Mouse (Mus musculus) lung, postnatal 0 days (tissue): ENCODE data around the gene Dnajb2. TPM values are rescaled to one million over a fixed set of nuclear protein-coding genes. Genes with fewer than 3 reads are reported as not detected.

Experiments
- ATAC-seq: fragments of 200-750 bp; cut with Nextera tagmentation; 2 replicates; pipeline ENCODE4 v1.8.0; 2017; ENCODE audit warnings: moderate library complexity
- DNase-seq: peaks from one replicate; pipeline ENCODE4 v3.0.0-alpha.2; 2016; ENCODE audit warnings: low spot score
- H3K27ac ChIP-seq: fragments of 300-500 bp; sonication (generic); 2 replicates; pipeline ENCODE4 v1.5.1; 2014; ENCODE audit warnings: antibody characterized with exemption, mild to moderate bottlenecking, low read length, mixed read lengths
- H3K27me3 ChIP-seq: fragments of 300-500 bp; sonication (generic); replicated peaks from 2 replicates; pipeline ENCODE4 v1.6.1; 2014; ENCODE audit warnings: low read length, mixed read lengths; ENCODE audit not compliant: insufficient read depth
- H3K36me3 ChIP-seq: fragments of 300-500 bp; sonication (generic); 2 replicates; pipeline ENCODE4 v1.6.1; 2014; ENCODE audit warnings: low read length, mixed read lengths; ENCODE audit not compliant: insufficient read depth
- H3K4me1 ChIP-seq: fragments of 300-500 bp; sonication (generic); 2 replicates; pipeline ENCODE4 v1.6.1; 2014; ENCODE audit warnings: antibody characterized with exemption, low read depth, low read length, mixed read lengths; ENCODE audit not compliant: insufficient read depth
- H3K4me2 ChIP-seq: fragments of 300-500 bp; sonication (generic); replicated peaks from 2 replicates; pipeline ENCODE4 v1.6.1; 2014; ENCODE audit warnings: low read depth, mild to moderate bottlenecking, low read length, moderate library complexity, mixed read lengths
- H3K4me3 ChIP-seq: fragments of 300-500 bp; sonication (generic); 2 replicates; pipeline ENCODE4 v1.5.1; 2014; ENCODE audit warnings: low read depth, low read length
- H3K9ac ChIP-seq: fragments of 300-500 bp; sonication (generic); replicated peaks from 2 replicates; pipeline ENCODE4 v1.6.1; 2014; ENCODE audit warnings: low read depth, mild to moderate bottlenecking
- H3K9me3 ChIP-seq: fragments of 300-500 bp; sonication (generic); 2 replicates; pipeline ENCODE4 v1.6.1; 2016; ENCODE audit warnings: low read length, mixed read lengths
- CTCF ChIP-seq: IDR thresholded peaks from 2 replicates; pipeline ENCODE4 v1.5.1; 2016; ENCODE audit warnings: antibody characterized with exemption, mild to moderate bottlenecking
- EP300 ChIP-seq: IDR thresholded peaks from 2 replicates; pipeline ENCODE4 v1.6.1; 2016; ENCODE audit warnings: antibody characterized with exemption, mild to moderate bottlenecking, control low read depth
- WGBS: fragments of 180-500 bp; shearing (Covaris S2); extraction: QIAGEN DNeasy Blood & Tissue Kit; methylation state at CpG from one replicate; pipeline ENCODE4 v1.1.7; 2014; 5-methylcytosine and 5-hydroxymethylcytosine counted together
- polyA plus RNA-seq: library from polyadenylated mRNA; unstranded; fragments of >200 nt; fragmentation: Nextera tagmentation; extraction: Ambion mirVana; gene quantifications from 2 replicates; pipeline ENCODE4 v1.2.1, GENCODE M21; 2015

Gene Dnajb2
- polyA plus RNA-seq: 40.1 and 45.6 TPM in 2 replicates

- peak within 1 kb of the TSS; percentile 62 for H3K4me3 ChIP-seq
- no peaks in the 10 kb centered on the region for H3K27me3 ChIP-seq
- DNase-seq (peak; percentile 95), ATAC-seq (peak; percentile 96)
- peak within 1 kb of the TSS; percentile 66 for H3K9ac ChIP-seq
- peak within 1 kb of the TSS; percentile 96 for H3K4me2 ChIP-seq
- H3K9me3 ChIP-seq: no peaks in the 10 kb centered on the region
- H3K4me1 ChIP-seq: peaks cover 6% of the 10 kb centered on the region; the same call in 1 of the 2 replicates
- no peak for TF ChIP-seq CTCF
- TF ChIP-seq EP300: 0 out of 2 replicates have a peak, but pooled peaks have one; percentile 15
- under 1% methylated on average over 47 of the region's 64 CpGs for WGBS
- H3K27ac ChIP-seq: peak within 1 kb of the TSS; percentile 94
- no peaks in the 10 kb centered on the region for H3K36me3 ChIP-seq
These were observed at the start of gene Dnajb2 for GRCm38 (mm10) chr1:75236117-75237050. Gene Dnajb2 (plus strand): TSS chr1:75236406.

- Histone ChIP-seq H3K4me1 (peaks cover 10% of the 10 kb centered on the region; the same call in 1 of the 2 replicates), H3K4me2 (no peak overlapping the region), H3K4me3 (no peak overlapping the region), H3K27me3 (no peaks in the 10 kb centered on the region), H3K9me3 (no peaks in the 10 kb centered on the region), H3K36me3 (peaks cover 32% of the 10 kb centered on the region), H3K27ac (no peak overlapping the region), H3K9ac (no peak overlapping the region)
- DNase-seq: peak; percentile 17
- no peak for TF ChIP-seq EP300
- no peak for TF ChIP-seq CTCF
- ATAC-seq: no peak
These were observed 49.1 kb upstream of the Dnajb2 start for GRCm38 (mm10) chr1:75187126-75187525.

- H3K27ac ChIP-seq: no peak overlapping the region
- no peak overlapping the region for H3K9ac ChIP-seq
- H3K4me3 ChIP-seq: no peak overlapping the region
- peaks cover 10% of the 10 kb centered on the region; the same call in 1 of the 2 replicates for H3K4me1 ChIP-seq
- ATAC-seq: no peak
- peak; percentile 16 for DNase-seq
- TF ChIP-seq EP300 (no peak), CTCF (no peak)
- peaks cover 28% of the 10 kb centered on the region for H3K36me3 ChIP-seq
- H3K4me2 ChIP-seq: no peak overlapping the region
- no peaks in the 10 kb centered on the region for H3K27me3 ChIP-seq
- WGBS: 79% methylated on average over 2 of the region's 2 CpGs
- H3K9me3 ChIP-seq: no peaks in the 10 kb centered on the region
These were observed 48.2 kb upstream of the Dnajb2 start for GRCm38 (mm10) chr1:75187914-75188483.

DNA sequence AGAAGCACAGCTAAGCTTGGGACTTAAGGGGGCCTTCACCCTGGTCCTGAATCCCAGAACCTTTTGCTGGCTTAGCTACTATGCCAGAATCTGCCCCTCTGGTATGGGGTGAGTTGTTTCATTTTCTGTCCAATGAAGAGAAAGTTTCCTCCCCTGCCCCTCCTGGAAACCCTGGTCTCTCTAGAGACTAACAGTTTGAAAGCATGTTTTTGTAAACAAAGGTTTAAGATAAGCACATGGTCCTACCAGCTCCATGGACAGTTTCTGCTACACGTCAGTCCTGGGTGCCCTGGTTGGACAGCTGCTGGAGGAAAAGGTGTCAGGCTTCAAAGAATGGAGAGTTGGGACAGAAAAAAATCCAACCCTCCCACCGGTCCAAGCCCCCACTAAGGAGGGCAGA, 45.6 kb upstream of the Dnajb2 start:
- Histone ChIP-seq H3K4me2 (peak overlapping the region; percentile 67; the same call in 1 of the 2 replicates), H3K4me1 (peaks cover 10% of the 10 kb centered on the region; the same call in 1 of the 2 replicates), H3K4me3 (no peak overlapping the region), H3K9me3 (no peaks in the 10 kb centered on the region), H3K36me3 (peaks cover 7% of the 10 kb centered on the region), H3K9ac (peak overlapping the region; percentile 96; the same call in 1 of the 2 replicates), H3K27me3 (no peaks in the 10 kb centered on the region), H3K27ac (no peak overlapping the region; the same call in 1 of the 2 replicates)
- TF ChIP-seq EP300 (no peak), CTCF (no peak)
- DNase-seq (no peak), ATAC-seq (no peak)
- 26% methylated on average over 2 of the region's 2 CpGs for WGBS

GRCm38 (mm10) chr1:75191258-75191621, 45.0 kb upstream of the Dnajb2 start:
- Histone ChIP-seq H3K9ac (peak overlapping the region; percentile 96), H3K27ac (peak overlapping the region; percentile 94), H3K27me3 (no peaks in the 10 kb centered on the region), H3K4me2 (peak overlapping the region; percentile 67), H3K9me3 (no peaks in the 10 kb centered on the region), H3K36me3 (peaks cover 7% of the 10 kb centered on the region; the same call in 1 of the 2 replicates), H3K4me3 (peak overlapping the region; percentile 88), H3K4me1 (peaks cover 10% of the 10 kb centered on the region; the same call in 1 of the 2 replicates)
- TF ChIP-seq CTCF (no peak), EP300 (no peak)
- no peak; the same call in 1 of the 2 replicates for ATAC-seq
- WGBS: 41% methylated on average over 5 of the region's 5 CpGs
- no peak for DNase-seq
